Mouse (Mus musculus): ENCODE data around the gene Cd52.

The Cd52 gene

GRCm38 (mm10) chr4:134094923-134095547, at the start of gene Cd52:
Gene Cd52, minus strand, starts transcription at chr4:134095082.
- no peak for TF ChIP-seq GATA4 (IDR thresholded peaks at IDR 0.05; ENCODE audit: insufficient replicate concordance, low read length)

DNA sequence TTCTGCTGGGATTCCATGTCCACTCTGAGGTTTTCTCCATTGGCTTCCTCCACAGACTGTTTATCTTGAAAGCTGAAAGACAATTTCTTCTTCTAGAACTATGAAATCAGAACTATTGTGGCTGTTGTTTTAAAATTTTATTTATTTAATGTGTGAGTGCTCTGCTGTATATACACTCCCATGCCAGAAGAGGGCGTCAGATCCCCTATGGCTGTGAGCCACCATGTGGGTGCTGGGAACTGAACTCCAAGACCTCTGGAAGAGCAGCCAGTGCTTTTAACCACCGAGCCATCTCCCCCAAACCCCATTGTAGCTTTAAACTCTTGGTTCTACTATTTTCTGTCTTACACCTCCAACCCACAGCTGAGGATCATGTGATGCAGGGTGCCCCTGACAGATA, 44.0 kb upstream of the Cd52 start:
- no peak for TF ChIP-seq GATA4 (IDR thresholded peaks at IDR 0.05; ENCODE audit: insufficient replicate concordance, low read length)

DNA sequence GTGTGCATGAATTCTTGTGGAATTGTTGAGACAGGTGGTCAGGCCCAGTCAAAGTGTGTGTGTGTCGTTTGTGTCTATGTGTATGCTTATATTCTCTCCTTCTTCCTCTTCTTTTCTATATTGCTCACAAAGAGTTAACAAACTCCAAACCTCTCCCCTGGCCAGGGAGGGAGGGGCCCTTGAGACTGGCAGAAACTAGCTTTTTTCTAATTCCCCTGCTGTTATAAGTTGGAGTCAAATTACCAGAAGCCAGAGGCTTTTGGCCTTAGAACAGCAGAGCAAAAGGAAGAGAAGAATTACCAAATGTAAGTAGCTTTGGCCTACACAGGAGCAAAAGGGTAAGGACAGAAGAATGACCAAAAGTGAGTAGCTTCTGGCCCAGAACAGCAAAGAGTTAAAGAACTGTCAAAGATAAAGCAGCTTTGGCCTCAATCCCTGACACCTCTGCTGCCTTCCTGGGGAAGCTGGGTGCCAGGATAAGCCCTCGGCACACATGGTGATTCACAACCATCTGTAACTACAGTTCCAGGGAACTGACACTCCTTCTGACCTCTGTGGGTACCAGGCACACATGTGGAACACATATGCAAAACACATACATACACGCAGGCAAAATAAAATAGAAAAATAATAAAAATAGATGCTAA, 41.5 kb upstream of the Cd52 start:
- TF ChIP-seq GATA4 (IDR thresholded peaks at IDR 0.05; ENCODE audit: insufficient replicate concordance, low read length): no peak

- no peak for TF ChIP-seq GATA4 (IDR thresholded peaks at IDR 0.05; ENCODE audit: insufficient replicate concordance, low read length)
Observed at GRCm38 (mm10) chr4:134132519-134133095, 37.7 kb upstream of the Cd52 start.

DNA sequence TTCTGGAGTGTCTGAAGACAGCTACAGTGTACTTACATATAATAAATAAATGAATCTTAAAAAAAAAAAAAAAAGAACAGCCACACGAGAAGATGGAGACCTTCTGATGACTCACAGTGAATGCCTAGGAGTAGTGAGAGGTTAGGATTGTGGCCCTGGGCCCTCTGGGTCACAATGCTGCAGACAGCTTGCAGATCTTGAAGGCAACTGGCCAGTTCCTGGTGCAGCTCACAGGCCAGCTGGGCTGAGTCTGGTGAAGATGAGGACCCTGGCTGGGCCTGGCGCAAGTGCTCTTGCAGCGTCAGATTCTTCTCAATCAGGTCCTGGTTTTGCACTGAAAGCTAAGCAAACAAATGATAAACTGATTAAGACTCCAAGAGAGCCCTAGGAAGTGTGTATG, 37.2 kb upstream of the Cd52 start:
- no peak for TF ChIP-seq GATA4 (IDR thresholded peaks at IDR 0.05; ENCODE audit: insufficient replicate concordance, low read length)

DNA sequence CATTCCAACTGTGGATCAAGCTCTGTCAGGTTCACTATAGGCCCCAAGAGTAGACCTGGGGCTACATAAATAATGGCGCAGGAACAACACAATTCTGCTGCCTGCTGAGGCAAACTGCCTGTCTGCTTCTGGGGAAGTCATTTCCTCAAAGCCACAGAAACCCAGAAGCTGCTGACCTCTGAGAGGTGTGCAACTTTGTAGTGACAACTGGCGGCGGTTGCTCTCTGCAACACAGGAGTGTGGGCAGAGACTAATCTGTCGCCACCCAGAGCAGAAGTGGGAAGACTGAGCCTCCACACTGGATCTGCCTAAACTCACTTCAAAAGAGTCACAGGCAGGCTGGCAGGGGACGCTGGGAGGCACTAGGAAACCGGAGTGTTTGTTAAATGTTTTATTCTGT, 34.6 kb upstream of the Cd52 start:
- no peak for TF ChIP-seq GATA4 (IDR thresholded peaks at IDR 0.05; ENCODE audit: insufficient replicate concordance, low read length)

DNA sequence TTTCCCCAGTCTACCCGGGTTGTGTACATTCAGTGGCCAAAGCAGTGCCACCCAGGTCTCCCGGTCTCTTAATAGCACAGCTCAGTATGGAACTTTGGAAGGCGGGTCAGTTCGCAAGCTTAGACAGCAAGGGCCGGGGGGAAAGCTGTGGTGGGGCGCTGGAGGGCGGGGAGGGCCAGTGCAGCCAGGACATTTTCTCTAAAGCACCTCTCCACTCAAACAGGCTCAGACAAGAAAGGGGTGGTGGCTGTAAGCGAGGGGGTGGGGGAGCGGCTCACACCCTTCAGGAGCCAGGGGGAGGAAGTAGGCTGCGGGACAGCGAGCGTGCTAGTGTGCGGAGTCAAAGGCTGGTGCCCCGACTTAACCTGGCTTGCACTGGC, 34.1 kb upstream of the Cd52 start:
- TF ChIP-seq GATA4 (IDR thresholded peaks at IDR 0.05; ENCODE audit: insufficient replicate concordance, low read length): no peak

DNA sequence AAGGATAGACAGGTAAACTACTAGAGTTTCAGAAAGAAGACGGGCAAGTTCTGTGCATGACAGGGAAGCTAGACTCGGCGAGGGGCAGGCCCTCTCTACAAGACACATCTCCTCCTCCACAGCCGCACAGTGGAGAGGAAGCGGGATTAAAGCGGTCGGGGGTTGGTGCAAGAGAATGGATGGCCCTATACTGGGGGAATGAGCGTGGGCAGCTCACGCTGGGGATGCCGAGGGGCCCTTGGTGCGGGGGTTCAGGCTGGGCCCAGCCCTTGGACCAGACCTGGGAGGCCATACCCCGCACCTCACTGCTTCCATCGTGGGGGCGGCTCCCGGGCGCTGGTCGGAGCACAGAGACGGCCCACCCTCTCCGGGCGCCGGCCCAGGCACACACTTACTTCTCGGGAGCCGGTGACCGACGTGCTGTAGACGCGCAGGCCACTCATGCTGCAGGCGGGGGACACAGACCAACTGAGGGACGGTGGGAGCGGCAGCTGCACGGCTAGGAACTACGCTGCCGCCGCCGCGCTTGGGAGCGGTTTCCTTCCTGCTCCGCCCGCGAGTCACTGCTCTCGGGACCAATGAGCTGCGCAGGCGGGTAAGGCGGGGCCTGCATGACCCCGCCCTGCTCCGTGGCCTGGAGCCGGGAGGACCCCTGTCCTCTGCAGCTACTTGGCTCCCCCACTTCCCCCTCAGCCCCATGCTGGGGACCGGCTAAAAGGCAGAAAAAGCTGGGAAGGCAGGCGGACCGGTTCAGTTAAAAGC, 33.5 kb upstream of the Cd52 start, which contains the start of gene Sh3bgrl3:
Sh3bgrl3 (minus strand) TSS at position 569 of the 762 bp plus-strand sequence.
- no peak for TF ChIP-seq GATA4 (IDR thresholded peaks at IDR 0.05; ENCODE audit: insufficient replicate concordance, low read length)

DNA sequence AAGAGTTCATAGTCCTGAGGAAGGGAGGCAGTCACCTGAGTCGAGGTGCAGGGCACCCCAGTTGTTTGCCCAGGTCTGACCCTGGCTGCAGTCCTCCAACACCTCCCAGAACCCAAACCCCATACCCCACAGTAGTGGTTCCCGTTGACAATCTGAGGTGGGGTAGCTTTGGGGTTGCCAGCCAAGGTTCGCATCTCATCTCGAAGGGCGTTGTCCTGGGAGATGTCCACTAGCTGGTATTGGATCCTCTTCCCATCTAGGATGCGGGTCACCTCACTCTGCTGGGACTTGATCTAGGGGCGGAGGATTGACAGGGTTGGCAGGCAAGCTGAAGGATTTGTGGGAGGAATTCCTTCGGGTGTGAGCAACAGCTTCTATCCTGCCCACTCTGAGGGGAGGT, 32.9 kb upstream of the Cd52 start:
- no peak for TF ChIP-seq GATA4 (IDR thresholded peaks at IDR 0.05; ENCODE audit: insufficient replicate concordance, low read length)

DNA sequence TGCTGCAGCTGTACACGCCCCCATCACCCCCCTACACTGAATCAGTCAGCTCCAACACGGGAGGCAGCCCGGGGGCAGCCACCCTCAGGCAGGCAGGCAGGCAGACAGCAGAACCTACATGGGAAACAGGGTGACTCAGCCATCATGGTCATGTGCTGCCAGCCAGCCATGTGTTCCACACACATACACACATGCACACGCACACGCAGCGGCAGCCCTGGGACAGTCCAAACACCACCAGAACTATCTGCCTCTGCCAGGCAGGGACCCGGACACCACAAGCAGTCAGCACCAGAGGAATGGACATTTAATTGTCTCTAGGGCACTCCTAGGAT, 32.2 kb upstream of the Cd52 start:
- TF ChIP-seq GATA4 (IDR thresholded peaks at IDR 0.05; ENCODE audit: insufficient replicate concordance, low read length): no peak

DNA sequence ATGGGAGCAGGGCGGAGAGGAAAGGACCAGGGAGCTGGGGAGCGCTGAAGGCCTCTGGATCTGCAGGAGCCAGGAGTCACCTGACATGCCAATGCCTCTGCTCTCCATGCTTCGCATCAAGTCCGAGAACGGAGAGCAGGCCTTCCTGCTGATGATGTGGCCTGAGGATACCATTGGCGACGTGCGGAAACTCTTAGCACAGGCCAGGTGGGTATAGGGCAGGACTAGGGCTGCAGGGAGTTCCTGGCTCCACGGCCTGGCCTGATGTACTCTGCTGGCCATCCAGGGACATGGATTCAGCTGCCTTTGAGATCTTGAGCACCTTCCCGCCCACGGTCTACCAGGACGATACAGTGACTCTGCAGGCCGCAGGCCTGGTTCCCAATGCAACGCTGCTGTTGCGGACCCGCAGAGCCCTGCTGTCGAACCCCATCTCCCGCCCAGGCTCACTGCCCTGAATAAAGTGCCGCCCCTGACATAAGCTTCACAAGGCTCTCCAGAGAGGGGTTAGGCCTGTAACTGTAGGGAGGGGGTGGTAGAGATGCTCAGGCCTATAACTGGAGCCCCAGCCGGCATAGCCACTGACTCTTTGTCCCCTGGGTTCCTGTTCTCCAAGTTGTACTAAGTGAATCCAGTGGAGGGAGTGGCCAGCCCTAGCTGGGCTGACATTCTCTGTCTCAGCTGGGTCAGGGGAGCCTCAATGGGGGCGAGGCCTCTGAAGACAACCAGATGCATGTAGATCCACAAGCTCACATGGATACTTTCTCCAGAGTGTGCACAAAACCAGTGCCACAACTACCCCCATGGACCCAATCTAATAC, 31.6 kb upstream of the Cd52 start:
- no peak for TF ChIP-seq GATA4 (IDR thresholded peaks at IDR 0.05; ENCODE audit: insufficient replicate concordance, low read length)

- no peak for TF ChIP-seq GATA4 (IDR thresholded peaks at IDR 0.05; ENCODE audit: insufficient replicate concordance, low read length)
Observed at GRCm38 (mm10) chr4:134125383-134126060, 30.6 kb upstream of the Cd52 start.

GRCm38 (mm10) chr4:134123680-134124551, 29.0 kb upstream of the Cd52 start:
- no peak for TF ChIP-seq GATA4 (IDR thresholded peaks at IDR 0.05; ENCODE audit: insufficient replicate concordance, low read length)

- no peak for TF ChIP-seq GATA4 (IDR thresholded peaks at IDR 0.05; ENCODE audit: insufficient replicate concordance, low read length)
Observed at GRCm38 (mm10) chr4:134123147-134123546, 28.3 kb upstream of the Cd52 start.
